Mouse (Mus musculus): Measurements from ENCODE around the gene Myo3a.

- TF ChIP-seq EP300 (IDR thresholded peaks at IDR 0.05; ENCODE audit: low read depth) (no peak), CTCF (IDR thresholded peaks at IDR 0.05; ENCODE audit: low read depth) (no peak)
Measured at GRCm38 (mm10) chr2:22271555-22271954, 44.3 kb downstream of the Myo3a start.

Measured in liver, embryonic 14.5 days (tissue).